Mouse (Mus musculus): Measurements from ENCODE around the gene Susd6. TPM values are rescaled to one million over a fixed set of nuclear protein-coding genes. Genes with fewer than 3 reads are reported as not detected.
A peak's percentile ranks its signal among the peaks of the same experiment; 100 is the strongest.

Gene Susd6
- polyA plus RNA-seq, 1 experiment from 2014 or later = 11.7 TPM

DNA sequence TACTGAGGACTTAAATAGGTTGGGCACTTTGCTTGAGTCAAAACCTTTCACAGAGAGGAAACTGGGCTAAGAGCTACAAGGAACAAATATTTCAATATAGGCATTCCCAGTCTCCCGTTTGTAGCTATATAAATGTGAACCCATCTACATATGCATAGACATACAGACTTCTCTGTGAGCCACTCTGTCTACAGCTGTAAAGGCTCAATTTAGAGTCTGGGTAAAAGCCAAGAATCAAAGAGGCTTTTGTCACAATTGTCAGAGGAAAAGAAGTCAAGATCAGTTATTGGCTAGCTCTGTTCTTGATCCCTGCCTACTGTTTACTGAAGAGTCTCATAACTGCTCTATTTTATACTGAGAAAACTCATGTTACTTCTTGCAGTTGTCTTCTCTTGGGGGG is 36.1 kb downstream of the Susd6 start:
- Histone ChIP-seq H3K9ac (ENCODE audit: low read length) (no peak overlapping the region), H3K27ac (ENCODE audit: low read depth, low read length) (no peak overlapping the region), H3K4me2 (ENCODE audit: low read length) (no peak overlapping the region), H3K9me3 (replicated peaks; ENCODE audit: control insufficient read depth, low read length) (no peaks in the 10 kb centered on the region), H3K36me3 (ENCODE audit: control insufficient read depth, insufficient read depth, low read length) (peaks cover 7% of the 10 kb centered on the region; the same call in 1 of the 2 replicates), H3K4me3 (ENCODE audit: low read depth, low read length) (no peak overlapping the region), H3K4me1 (ENCODE audit: control insufficient read depth, insufficient read depth, low read length) (no peaks in the 10 kb centered on the region), H3K27me3 (replicated peaks; ENCODE audit: control insufficient read depth, insufficient read depth, low read length) (no peaks in the 10 kb centered on the region)
- no peak for DNase-seq (ENCODE audit: low spot score)
- WGBS = 50% methylated on average over 1 of the region's 1 CpGs
- no peak for ATAC-seq

DNA sequence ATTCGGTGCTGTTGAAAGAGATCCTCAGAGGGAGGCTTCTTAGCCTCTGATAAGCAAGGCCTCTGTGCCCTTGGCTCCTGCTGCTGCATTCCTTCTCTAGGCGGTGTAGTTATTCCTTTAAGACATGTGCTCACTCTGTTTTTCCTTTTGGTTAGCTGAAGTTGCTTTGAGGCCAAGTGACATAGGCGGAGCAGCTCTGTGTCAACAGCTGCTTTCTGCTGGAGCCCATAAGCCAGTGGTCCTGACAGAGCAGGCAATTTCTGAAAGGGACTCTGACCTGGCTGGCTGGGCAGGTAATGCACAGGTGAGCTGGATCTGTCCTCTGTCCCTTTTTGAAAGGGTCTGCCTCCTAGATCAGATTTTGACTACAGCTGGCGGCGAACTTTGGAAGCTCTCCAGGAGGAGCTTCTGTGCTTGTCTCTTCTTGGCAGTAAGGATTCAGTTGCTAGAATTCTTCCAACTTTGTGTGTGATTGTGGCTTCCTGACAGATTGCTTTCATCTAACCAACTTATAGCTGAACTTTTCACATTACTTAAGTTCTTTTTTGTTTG is 37.2 kb downstream of the Susd6 start:
- WGBS = 78% methylated on average over 5 of the region's 5 CpGs
- H3K4me2 ChIP-seq (ENCODE audit: low read length) = no peak overlapping the region
- H3K27me3 ChIP-seq (replicated peaks; ENCODE audit: control insufficient read depth, insufficient read depth, low read length) = no peaks in the 10 kb centered on the region
- ATAC-seq (no peak), DNase-seq (ENCODE audit: low spot score) (peak; percentile 65)
- no peak overlapping the region for H3K4me3 ChIP-seq (ENCODE audit: low read depth, low read length)
- H3K27ac ChIP-seq (ENCODE audit: low read depth, low read length) = peak overlapping the region; percentile 21
- H3K9me3 ChIP-seq (replicated peaks; ENCODE audit: control insufficient read depth, low read length) = no peaks in the 10 kb centered on the region
- H3K4me1 ChIP-seq (ENCODE audit: control insufficient read depth, insufficient read depth, low read length) = no peaks in the 10 kb centered on the region
- no peak overlapping the region for H3K9ac ChIP-seq (ENCODE audit: low read length)
- peaks cover 7% of the 10 kb centered on the region; the same call in 1 of the 2 replicates for H3K36me3 ChIP-seq (ENCODE audit: control insufficient read depth, insufficient read depth, low read length)

DNA sequence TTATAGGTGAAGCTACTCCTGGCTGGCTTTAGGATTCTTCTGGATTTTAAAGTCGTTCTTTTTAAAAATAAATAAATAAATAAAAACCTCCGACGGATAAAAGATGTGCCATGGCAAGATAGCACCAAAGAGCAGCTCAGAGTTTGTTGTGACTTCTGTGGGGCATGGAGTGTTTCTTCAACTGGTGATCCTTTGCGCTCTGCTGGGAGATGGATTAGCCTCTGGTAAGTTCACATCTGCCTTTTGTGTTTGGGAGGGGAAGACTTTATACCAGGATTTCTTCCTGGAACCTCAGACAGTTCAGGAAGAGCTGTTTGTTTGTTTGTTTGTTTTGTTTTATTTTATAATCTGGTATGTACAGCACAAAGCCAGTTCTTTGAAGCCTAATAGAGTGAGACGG is 37.7 kb downstream of the Susd6 start:
- H3K4me2 ChIP-seq (ENCODE audit: low read length) = no peak overlapping the region
- no peak for DNase-seq (ENCODE audit: low spot score)
- H3K9ac ChIP-seq (ENCODE audit: low read length) = no peak overlapping the region
- H3K27me3 ChIP-seq (replicated peaks; ENCODE audit: control insufficient read depth, insufficient read depth, low read length) = no peaks in the 10 kb centered on the region
- no peaks in the 10 kb centered on the region for H3K9me3 ChIP-seq (replicated peaks; ENCODE audit: control insufficient read depth, low read length)
- WGBS = 90% methylated on average over 5 of the region's 5 CpGs
- peaks cover 7% of the 10 kb centered on the region; the same call in 1 of the 2 replicates for H3K36me3 ChIP-seq (ENCODE audit: control insufficient read depth, insufficient read depth, low read length)
- no peaks in the 10 kb centered on the region for H3K4me1 ChIP-seq (ENCODE audit: control insufficient read depth, insufficient read depth, low read length)
- ATAC-seq = no peak
- H3K27ac ChIP-seq (ENCODE audit: low read depth, low read length) = no peak overlapping the region
- H3K4me3 ChIP-seq (ENCODE audit: low read depth, low read length) = no peak overlapping the region

DNA sequence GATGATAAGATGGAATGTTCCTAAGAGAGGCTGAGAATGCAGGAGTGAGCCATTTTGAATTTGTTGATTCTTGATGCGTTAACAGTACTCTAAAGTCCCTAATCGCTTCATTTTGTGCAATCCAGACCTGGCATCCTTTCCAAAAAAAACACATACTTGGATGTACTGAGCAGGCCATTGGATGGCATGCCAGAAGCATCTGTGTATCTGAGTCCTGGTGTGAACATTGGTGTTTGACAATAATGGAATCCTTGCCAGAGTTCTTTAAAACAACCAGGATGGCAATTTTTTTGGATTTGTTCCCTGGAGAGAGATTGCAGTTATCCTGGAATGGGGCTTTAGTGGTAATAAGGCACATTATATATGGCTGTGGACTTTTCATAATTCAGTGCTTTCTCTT is 38.6 kb downstream of the Susd6 start:
- peaks cover 7% of the 10 kb centered on the region; the same call in 1 of the 2 replicates for H3K36me3 ChIP-seq (ENCODE audit: control insufficient read depth, insufficient read depth, low read length)
- no peaks in the 10 kb centered on the region for H3K4me1 ChIP-seq (ENCODE audit: control insufficient read depth, insufficient read depth, low read length)
- no peak overlapping the region for H3K27ac ChIP-seq (ENCODE audit: low read depth, low read length)
- no peak overlapping the region for H3K9ac ChIP-seq (ENCODE audit: low read length)
- no peak overlapping the region for H3K4me3 ChIP-seq (ENCODE audit: low read depth, low read length)
- no peak for DNase-seq (ENCODE audit: low spot score)
- H3K9me3 ChIP-seq (replicated peaks; ENCODE audit: control insufficient read depth, low read length) = no peaks in the 10 kb centered on the region
- H3K4me2 ChIP-seq (ENCODE audit: low read length) = no peak overlapping the region
- 87% methylated on average over 2 of the region's 2 CpGs for WGBS
- H3K27me3 ChIP-seq (replicated peaks; ENCODE audit: control insufficient read depth, insufficient read depth, low read length) = no peaks in the 10 kb centered on the region
- no peak for ATAC-seq

DNA sequence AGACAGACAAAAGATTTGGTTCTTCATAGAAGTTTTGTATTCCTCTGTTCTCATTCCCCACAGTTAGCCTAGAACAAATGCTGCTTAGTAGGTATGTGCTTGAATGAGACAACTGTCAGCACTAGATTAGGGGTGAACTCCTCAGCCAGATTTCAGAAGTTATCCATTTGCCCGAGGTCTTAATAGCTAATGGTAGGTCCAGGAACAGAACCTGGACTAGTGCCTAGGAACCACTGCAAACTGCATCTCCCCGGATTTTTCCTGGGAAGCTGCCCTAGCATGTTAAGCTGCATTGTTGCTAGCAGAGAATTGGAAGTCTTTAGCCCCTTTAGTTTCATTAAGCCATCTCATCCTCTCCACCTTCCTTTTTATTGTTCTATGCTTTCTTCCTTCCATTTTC is 39.9 kb downstream of the Susd6 start:
- Histone ChIP-seq H3K36me3 (ENCODE audit: control insufficient read depth, insufficient read depth, low read length) (peaks cover 7% of the 10 kb centered on the region; the same call in 1 of the 2 replicates), H3K9me3 (replicated peaks; ENCODE audit: control insufficient read depth, low read length) (no peaks in the 10 kb centered on the region), H3K4me2 (ENCODE audit: low read length) (no peak overlapping the region), H3K4me3 (ENCODE audit: low read depth, low read length) (no peak overlapping the region), H3K9ac (ENCODE audit: low read length) (no peak overlapping the region), H3K27me3 (replicated peaks; ENCODE audit: control insufficient read depth, insufficient read depth, low read length) (no peaks in the 10 kb centered on the region), H3K27ac (ENCODE audit: low read depth, low read length) (no peak overlapping the region), H3K4me1 (ENCODE audit: control insufficient read depth, insufficient read depth, low read length) (no peaks in the 10 kb centered on the region)
- ATAC-seq (no peak), DNase-seq (ENCODE audit: low spot score) (no peak)
- WGBS = 69% methylated on average over 2 of the region's 2 CpGs

DNA sequence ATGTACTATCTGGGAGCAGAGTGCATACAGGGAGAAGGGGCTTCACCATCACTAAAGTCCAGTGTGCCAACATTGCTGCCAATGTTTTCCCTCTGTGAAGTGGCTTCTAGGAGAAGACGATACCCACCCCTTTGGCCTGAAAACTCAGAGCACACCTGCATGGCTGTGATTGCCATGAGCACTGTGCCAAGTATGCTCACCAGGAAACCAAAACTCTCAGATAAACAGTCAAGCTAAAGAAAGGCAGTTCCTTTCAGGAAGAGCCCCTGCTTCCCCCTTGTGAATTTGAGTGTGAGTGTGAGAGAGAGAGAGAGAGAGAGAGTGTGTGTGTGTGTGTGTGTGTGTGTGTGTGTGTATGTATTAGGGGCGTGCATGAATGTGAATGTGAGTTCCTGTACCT is 40.5 kb downstream of the Susd6 start:
- Histone ChIP-seq H3K27me3 (replicated peaks; ENCODE audit: control insufficient read depth, insufficient read depth, low read length) (no peaks in the 10 kb centered on the region), H3K9me3 (replicated peaks; ENCODE audit: control insufficient read depth, low read length) (no peaks in the 10 kb centered on the region), H3K4me1 (ENCODE audit: control insufficient read depth, insufficient read depth, low read length) (no peaks in the 10 kb centered on the region), H3K4me3 (ENCODE audit: low read depth, low read length) (no peak overlapping the region), H3K36me3 (ENCODE audit: control insufficient read depth, insufficient read depth, low read length) (peaks cover 7% of the 10 kb centered on the region; the same call in 1 of the 2 replicates), H3K4me2 (ENCODE audit: low read length) (no peak overlapping the region), H3K27ac (ENCODE audit: low read depth, low read length) (no peak overlapping the region), H3K9ac (ENCODE audit: low read length) (no peak overlapping the region)
- WGBS = 85% methylated on average over 2 of the region's 2 CpGs
- ATAC-seq (no peak), DNase-seq (ENCODE audit: low spot score) (no peak)

DNA sequence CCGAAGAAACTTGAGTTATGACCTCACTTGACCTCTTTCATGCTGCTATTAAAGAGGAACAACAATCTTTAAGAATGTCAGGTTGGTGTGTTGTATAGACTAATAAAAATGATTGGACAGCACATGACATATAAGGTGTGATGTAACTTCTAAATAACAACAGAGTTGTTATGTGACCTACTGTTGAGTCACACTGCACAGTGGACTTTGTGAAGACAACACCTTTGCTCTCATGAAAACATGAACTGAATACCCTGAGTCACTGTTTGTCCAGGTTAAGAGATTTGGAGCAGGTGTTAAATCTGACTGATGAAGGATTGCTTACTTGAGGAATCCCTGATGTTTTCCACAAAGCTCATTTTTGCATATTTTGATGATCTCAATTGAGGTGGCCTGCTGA is 42.0 kb downstream of the Susd6 start:
- H3K36me3 ChIP-seq (ENCODE audit: control insufficient read depth, insufficient read depth, low read length) = peaks cover 7% of the 10 kb centered on the region; the same call in 1 of the 2 replicates
- no peak overlapping the region for H3K27ac ChIP-seq (ENCODE audit: low read depth, low read length)
- H3K9me3 ChIP-seq (replicated peaks; ENCODE audit: control insufficient read depth, low read length) = no peaks in the 10 kb centered on the region
- H3K27me3 ChIP-seq (replicated peaks; ENCODE audit: control insufficient read depth, insufficient read depth, low read length) = no peaks in the 10 kb centered on the region
- DNase-seq (ENCODE audit: low spot score) (no peak), ATAC-seq (no peak)
- H3K4me1 ChIP-seq (ENCODE audit: control insufficient read depth, insufficient read depth, low read length) = no peaks in the 10 kb centered on the region
- H3K4me2 ChIP-seq (ENCODE audit: low read length) = no peak overlapping the region
- no peak overlapping the region for H3K4me3 ChIP-seq (ENCODE audit: low read depth, low read length)
- no peak overlapping the region for H3K9ac ChIP-seq (ENCODE audit: low read length)
- WGBS = 83% methylated on average over 1 of the region's 1 CpGs

DNA sequence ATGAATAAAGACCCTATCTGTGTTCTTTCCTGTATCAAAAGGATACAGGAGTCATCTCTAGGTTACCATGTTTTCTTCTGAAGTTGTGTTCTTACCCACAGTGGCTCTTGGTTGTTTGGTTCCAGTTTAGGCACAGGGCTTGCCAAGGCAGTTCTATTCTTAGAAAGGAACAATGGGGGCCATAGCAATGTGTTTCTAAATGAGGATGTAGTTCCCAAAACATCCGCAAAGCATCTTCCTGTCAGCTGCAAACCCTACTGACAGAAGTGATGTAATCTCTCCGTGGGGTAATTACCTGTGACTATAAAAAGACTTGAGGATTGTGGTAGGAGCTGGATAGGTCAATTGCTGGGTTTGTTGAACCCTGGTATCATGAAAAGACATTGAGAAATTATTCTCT is 43.2 kb downstream of the Susd6 start:
- Histone ChIP-seq H3K4me3 (ENCODE audit: low read depth, low read length) (no peak overlapping the region), H3K9ac (ENCODE audit: low read length) (no peak overlapping the region), H3K9me3 (replicated peaks; ENCODE audit: control insufficient read depth, low read length) (no peaks in the 10 kb centered on the region), H3K27me3 (replicated peaks; ENCODE audit: control insufficient read depth, insufficient read depth, low read length) (no peaks in the 10 kb centered on the region), H3K4me2 (ENCODE audit: low read length) (no peak overlapping the region), H3K36me3 (ENCODE audit: control insufficient read depth, insufficient read depth, low read length) (peaks cover 7% of the 10 kb centered on the region; the same call in 1 of the 2 replicates), H3K4me1 (ENCODE audit: control insufficient read depth, insufficient read depth, low read length) (no peaks in the 10 kb centered on the region), H3K27ac (ENCODE audit: low read depth, low read length) (no peak overlapping the region)
- 77% methylated on average over 2 of the region's 2 CpGs for WGBS
- no peak for DNase-seq (ENCODE audit: low spot score)
- ATAC-seq = no peak

DNA sequence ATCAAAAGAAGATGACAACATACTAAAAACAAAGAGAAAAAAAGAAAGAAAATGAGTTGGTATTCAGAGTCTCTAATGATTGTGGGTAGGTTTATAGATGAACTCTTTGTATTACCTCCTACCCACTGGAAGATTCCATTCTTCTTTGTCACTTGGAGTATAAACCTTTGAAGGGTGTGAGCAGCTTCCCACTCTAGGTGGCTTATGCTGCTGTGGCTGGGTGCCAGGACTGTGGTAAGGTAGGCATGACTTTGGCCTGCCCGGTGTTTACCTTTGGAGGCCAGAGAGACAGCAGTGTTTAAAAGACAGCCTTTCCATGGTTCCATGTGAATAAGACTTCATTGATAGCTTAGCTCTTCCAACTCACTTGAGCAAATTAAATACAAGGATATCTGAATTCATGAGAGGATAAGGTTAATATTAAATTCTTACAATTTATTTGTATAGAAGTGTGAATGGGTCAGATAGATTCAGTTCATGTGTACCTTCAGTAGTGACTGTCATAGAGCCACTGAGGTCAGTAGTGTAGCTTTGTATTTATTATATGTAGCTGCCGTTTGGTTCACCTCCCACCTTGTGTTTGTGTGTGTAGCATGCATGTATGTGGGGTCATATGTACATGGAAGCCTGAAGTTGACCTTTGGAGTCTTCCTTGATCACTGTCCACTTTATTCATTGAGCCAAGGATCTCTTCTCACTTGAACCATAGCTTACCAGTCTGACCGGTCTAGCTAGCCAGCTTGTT is 44.0 kb downstream of the Susd6 start:
- no peak overlapping the region for H3K9ac ChIP-seq (ENCODE audit: low read length)
- no peak overlapping the region for H3K4me2 ChIP-seq (ENCODE audit: low read length)
- no peaks in the 10 kb centered on the region for H3K9me3 ChIP-seq (replicated peaks; ENCODE audit: control insufficient read depth, low read length)
- no peaks in the 10 kb centered on the region for H3K36me3 ChIP-seq (ENCODE audit: control insufficient read depth, insufficient read depth, low read length)
- DNase-seq (ENCODE audit: low spot score) (no peak), ATAC-seq (no peak)
- WGBS = 94% methylated on average over 3 of the region's 3 CpGs
- no peaks in the 10 kb centered on the region for H3K4me1 ChIP-seq (ENCODE audit: control insufficient read depth, insufficient read depth, low read length)
- H3K27me3 ChIP-seq (replicated peaks; ENCODE audit: control insufficient read depth, insufficient read depth, low read length) = no peaks in the 10 kb centered on the region
- H3K4me3 ChIP-seq (ENCODE audit: low read depth, low read length) = no peak overlapping the region
- no peak overlapping the region for H3K27ac ChIP-seq (ENCODE audit: low read depth, low read length)
